Mouse (Mus musculus) heart, adult 8-10 months (tissue): Measurements from ENCODE around the gene Atp8a1. TPM values are rescaled to one million over a fixed set of nuclear protein-coding genes. Genes with fewer than 3 reads are reported as not detected.
A peak's percentile ranks its signal among the peaks of the same experiment; 100 is the strongest.

Experiments
- DNase-seq: peaks from one replicate; pipeline ENCODE4 v3.0.0; 2022; ENCODE audit warnings: low spot score
- total RNA-seq, 4 experiments: library from RNA; stranded (reverse); gene quantifications; 2 replicates each; pipeline ENCODE4 v1.2.4; 2022

Atp8a1 gene
- total RNA-seq, 4 experiments from 2014 or later, result 24.5 to 29.8 (median 26.1) TPM

- DNase-seq, result no peak
These were observed 214.0 kb downstream of the Atp8a1 start for GRCm38 (mm10) chr5:67633138-67633782.

- no peak for DNase-seq
These were observed 216.0 kb downstream of the Atp8a1 start for GRCm38 (mm10) chr5:67631261-67631660.

DNA sequence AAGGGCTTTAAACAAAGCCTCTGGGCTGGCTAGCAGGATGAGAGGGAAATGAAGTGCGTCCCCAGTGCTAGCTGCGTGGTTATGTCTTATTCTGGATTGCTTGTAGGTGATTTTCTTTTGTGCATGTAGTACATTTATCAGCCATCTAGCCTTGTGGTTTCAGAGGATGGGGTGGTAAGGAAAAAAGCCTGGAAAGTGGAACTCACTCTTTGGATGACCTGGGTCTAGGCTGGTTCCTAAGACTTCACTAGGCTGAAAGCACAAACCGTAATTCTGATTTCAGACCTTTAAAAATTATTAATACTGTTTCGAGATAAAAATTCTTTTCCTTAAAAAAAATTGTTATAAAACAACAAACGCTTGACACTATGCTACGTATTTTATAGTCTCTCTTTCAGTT is 217.4 kb downstream of the Atp8a1 start:
- no peak for DNase-seq

- no peak for DNase-seq
These were observed 217.8 kb downstream of the Atp8a1 start for GRCm38 (mm10) chr5:67629440-67629839.

GRCm38 (mm10) chr5:67628180-67628940 is 218.9 kb downstream of the Atp8a1 start:
- no peak for DNase-seq

DNA sequence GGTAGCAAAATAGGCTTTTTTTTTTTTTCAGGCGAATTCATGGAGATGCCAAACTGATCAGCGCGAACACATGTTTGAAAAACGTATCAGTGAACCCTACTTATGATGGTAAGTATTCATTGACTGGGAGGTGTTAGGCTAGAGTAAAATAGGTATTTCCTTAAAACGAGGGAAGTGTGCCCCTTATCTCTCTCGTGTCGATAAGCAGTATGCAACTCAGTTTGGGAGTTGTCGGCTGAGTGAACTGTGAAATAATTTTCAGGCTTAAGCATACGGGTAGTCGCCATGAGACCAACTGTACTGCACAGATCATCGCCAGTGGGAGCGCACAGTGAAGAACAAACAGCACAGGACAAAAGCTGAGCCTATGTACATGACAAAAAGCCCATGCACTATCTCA is 226.0 kb downstream of the Atp8a1 start:
- DNase-seq, result no peak

- DNase-seq, result no peak
These were observed 237.8 kb downstream of the Atp8a1 start for GRCm38 (mm10) chr5:67609520-67609837.

DNA sequence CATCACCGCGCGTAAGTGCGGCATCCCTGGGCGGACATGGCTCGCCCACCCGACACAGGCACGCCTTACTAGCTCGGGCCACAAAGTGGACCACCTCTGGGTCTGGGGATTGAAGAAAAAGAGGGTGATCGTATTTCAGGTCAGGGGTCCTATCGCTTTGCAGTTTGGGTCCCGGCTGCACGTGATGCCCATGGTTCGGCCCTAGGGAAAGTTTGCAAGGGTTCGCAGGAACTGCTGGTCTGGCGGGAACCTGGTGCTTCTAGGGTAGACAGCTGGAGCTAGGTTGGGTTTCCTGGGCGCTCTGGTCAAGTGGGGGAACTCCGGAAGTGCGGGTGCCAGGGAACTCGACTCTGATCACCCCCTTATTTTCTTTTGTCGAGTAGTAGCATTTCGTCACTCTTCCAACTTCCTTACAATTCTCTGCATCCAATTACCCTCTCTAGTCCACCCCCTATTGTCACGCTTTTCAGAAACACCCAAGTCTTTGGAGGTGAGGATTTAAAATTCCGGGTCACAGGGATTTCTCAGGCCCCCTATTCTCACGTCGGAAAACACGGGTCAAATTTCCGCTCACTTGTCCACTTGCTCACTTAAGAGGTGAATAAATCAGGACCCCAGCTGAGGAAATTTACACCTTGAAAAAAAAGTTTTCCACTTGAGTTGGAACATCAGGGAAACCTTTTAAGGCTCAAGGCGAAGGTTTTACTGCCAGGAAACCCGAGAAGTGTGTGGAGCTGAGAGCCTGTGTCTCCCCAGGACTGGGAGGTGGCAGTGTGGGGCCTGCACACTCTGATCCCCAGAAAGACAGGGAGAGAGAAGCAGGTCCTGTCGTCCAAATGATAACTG is 238.3 kb downstream of the Atp8a1 start:
- DNase-seq, result no peak

- DNase-seq, result no peak
These were observed 239.2 kb downstream of the Atp8a1 start, which contains the start of gene Shisa3 for GRCm38 (mm10) chr5:67607804-67608673. Gene Shisa3, plus strand, starts transcription at chr5:67607882.

DNA sequence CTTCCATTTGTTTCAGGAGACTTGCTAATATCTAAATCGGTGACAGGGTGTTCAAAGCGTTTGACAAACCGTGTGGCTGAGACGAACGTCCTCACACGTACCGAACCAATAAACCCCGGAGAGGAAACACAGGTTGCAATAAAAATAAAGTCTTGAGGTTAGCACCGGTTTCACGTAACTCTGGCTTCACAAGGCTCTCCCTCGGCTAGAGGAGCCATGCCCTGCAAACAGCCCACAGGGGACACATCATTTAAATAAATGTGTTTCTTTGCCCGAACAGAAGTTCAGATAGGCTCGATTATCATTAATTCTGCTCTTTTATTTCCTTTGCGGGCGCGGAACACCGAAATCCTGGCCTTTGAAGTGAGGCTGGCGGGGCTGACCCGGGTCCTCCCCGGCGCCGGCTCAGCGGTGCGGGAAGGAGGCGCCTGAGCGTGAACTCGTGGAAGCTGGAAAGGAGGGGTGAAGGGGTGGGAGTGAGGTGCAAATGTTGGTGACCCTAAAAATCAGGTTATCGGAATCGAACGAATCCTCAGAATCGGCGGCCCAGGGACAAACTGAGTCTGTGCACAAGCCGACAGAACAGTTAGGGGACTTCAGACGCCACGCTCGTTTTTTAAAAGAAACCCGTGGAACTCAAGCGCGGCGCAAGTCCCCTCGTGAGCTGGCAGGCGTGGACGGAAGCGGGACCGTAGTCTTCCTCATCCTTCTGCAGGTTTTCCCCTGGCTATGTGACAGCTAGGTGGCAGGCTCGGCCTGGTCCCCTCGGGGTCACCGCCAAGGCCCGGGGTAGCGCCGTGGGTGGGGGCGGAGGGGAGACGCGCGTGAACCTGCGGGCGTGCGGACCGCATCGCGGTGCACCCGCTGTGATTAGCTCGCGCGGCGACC is 240.1 kb downstream of the Atp8a1 start:
- peak; percentile 24 for DNase-seq

GRCm38 (mm10) chr5:67605951-67606350 is 241.3 kb downstream of the Atp8a1 start:
- no peak for DNase-seq

DNA sequence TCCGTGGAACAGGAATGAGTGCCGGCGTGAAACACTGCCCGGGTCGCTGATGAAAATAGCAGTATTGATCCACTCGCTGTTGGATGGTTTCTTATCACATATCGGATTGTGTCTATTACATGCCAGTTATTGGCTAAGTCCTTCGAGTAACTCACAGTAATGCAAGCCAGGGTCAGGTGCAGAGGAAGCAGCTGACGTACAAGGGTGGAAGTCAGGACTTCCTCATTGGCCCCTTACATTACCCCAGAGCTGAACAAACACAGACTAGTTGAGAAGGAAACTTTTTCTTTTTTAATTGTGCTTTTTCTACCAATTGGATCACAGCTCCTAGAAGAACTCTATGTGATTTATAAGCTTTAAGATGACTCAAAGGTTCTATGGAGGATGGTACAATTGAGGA is 247.3 kb downstream of the Atp8a1 start:
- no peak for DNase-seq

GRCm38 (mm10) chr5:67595629-67596028 is 251.6 kb downstream of the Atp8a1 start:
- no peak for DNase-seq

DNA sequence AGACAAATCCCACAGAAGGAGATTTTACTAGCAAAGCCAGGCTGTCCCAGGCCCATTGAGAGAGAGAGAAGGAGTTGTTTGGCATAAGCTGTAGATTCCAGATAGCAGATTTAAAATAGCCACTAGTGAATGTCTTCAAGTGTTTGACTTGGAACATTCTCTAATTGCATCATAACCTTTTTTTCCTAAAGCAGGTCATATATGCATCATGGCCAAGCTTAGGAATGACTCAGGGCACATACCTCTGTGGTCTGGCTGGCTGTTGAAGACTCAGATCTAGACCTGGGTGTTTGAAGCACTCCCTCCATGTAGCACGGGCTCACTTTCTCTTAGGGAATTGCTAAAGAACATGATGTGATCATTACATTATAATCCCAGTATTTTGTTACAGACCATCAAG is 252.2 kb downstream of the Atp8a1 start:
- DNase-seq, result no peak

DNA sequence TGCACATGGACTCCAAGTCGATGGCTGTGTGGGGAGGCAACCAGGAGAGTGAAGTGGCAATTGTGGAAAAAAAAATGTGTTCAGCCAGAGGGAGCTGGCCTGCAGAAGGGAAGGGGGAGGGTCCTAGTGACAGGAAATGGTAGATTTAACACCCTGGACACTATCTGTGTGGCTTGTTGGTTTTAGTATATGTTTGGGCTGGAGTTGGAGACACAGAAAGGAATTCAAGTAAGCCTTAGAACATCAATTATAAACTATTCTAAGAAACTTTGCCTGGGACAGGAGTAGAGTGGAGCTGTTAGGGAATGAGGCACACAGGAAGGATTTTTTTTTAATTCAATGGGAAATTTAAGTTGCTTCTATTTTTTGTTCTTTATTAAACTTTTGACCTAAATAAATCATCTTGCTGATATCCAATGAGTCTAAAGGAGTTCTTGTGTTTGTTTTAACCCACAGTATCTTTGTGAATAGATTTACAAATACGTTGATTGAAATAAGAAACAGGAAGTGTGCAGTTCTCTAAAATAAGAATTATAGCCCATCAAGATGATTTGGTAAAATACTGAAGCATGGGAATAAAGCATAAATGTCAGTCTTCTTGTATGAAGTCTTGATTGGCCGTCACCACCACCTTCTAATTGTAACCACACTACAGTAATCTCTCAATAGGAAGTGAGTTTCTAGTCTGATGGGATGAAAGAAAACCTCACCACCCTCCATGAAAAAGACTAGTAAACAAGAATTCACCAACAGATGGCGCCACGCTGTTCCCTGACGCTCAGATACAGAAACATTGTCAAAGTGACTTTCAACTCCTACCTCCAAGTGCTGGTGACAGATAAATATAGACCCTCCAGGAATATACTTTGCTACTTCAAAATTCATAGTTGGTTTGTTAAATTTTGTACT is 267.3 kb downstream of the Atp8a1 start:
- DNase-seq, result no peak

DNA sequence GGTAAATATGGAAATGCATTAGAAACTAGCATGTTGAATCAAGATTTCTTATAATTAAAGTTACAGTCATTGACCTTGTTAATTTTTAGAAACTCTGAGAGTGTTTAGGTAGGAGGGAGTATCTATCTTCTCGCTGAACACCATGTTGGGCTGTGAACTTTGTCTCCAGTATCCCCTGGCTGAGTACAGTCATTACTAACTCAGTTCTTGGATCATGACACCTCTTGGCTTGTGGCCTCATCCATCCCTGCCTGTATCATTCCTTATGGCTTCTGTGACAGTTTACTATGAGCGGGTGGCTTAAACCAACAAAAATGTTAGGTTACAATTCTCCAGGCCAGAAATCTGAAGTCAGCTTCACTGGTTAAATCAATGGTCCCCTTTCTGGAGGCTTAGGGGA is 271.5 kb downstream of the Atp8a1 start:
- no peak for DNase-seq

DNA sequence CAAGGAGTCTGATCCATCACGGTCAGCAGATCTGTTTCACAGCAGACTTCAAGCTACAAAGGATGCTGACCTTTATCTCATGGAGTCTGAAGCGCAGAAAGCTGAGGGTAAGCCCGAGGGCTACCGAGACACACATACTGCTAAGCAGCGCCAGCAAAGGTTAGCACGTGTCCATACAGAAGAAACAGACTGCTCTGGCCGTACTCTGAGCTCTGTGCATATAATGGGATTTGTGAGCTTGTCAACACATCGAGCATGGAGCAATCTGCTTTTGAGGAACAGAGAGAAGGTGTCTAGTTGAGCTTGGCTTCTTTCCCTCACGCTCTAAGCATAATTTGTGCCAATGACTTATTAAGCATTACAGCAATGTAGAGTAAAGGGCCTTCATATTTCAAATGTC is 273.2 kb downstream of the Atp8a1 start:
- DNase-seq, result no peak

DNA sequence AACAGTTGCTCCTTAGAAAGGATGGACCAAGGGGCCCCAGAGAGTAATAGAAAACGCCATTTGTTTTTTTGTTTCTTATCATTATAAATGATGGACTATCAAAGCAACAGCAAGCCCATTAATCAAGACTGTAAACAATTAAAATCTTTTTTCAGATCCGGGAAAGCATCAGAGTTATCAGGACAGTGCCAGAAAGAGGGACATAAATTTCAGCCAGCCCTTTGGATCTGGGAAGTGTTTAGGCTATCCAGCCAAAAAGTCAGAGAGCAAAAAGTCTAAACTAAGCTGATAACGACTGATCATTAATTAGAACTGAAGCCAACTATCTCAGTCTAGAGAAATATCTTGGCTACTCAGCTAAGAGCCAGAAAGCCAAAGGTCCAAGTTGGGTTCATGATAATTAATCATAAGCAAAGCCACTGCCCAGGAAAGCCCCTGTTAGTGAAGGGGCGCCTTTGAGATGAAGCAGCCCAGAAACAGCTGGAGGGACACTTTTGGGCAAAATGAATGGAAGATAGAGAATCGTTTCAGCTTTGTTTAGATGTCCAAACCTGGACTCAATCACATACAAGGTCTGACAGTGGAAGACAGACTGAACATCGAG is 274.6 kb downstream of the Atp8a1 start:
- no peak for DNase-seq
